Mouse (Mus musculus) left cerebral cortex, adult 9 months (tissue): ENCODE results near the gene Sema3g.

Source experiments
- DNase-seq, 2 experiments: peaks; one replicate each; pipeline ENCODE4 v3.0.0; 2022; ENCODE audit warnings: low spot score in 2 of 2

Sema3g gene

DNA sequence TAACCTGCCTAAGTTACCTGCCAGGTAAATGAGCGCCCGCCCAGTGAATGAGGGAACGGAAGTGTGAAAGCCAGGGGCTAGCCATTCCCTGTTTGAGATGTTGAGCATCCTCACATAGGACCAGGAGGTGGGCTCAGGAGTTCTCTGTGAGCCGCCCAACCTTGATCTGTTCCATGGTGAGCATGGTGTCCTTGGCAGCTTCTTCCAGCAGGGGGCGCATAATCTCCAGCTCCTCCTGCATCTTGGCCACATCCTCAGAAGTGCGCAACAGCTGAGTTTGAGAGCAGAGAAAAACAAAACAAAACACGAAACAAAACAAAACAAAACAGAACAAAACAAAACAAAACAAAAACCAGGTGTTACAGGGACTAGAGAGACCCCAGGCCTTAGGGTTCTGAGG is 54.5 kb downstream of the Sema3g start:
- peak in 1 of 2 experiments; percentile 84 for DNase-seq
